Mouse (Mus musculus): ENCODE results near the gene Calcr. TPM values are rescaled to one million over a fixed set of nuclear protein-coding genes. Genes with fewer than 3 reads are reported as not detected.
"Not testable (repeated sequence)": the region's sequence is repeated elsewhere in the genome, so short reads cannot be mapped to it uniquely, and the experiment has no call there.

Calcr gene
- 0.13 and 0.30 TPM in 2 replicates for polyA plus RNA-seq (2015; fragmentation: Nextera tagmentation; extraction: Ambion mirVana)

GRCm38 (mm10) chr6:3764230-3764764 is at the start of gene Calcr:
Gene Calcr (minus strand): TSS chr6:3764714.
- no peaks in the 10 kb centered on the region for H3K9me3 ChIP-seq
- H3K4me1 ChIP-seq = peaks cover 13% of the 10 kb centered on the region; the same call in 1 of the 2 replicates
- H3K36me3 ChIP-seq = no peaks in the 10 kb centered on the region
- no peak within 1 kb of the TSS for H3K9ac ChIP-seq
- H3K4me3 ChIP-seq = peak within 1 kb of the TSS; percentile 48
- WGBS = 3% methylated on average over 12 of the region's 12 CpGs
- H3K27ac ChIP-seq = no peak within 1 kb of the TSS
- ATAC-seq (ENCODE audit: insufficient number of reproducible peaks, low FRiP score, low TSS enrichment, low read depth) = no peak
- peak within 1 kb of the TSS; percentile 92 for H3K4me2 ChIP-seq
- peaks cover 45% of the 10 kb centered on the region for H3K27me3 ChIP-seq

- H3K4me3 ChIP-seq = no peak overlapping the region
- WGBS = 77% methylated on average over 2 of the region's 2 CpGs
- H3K4me1 ChIP-seq = peaks cover 13% of the 10 kb centered on the region; the same call in 1 of the 2 replicates
- H3K36me3 ChIP-seq = no peaks in the 10 kb centered on the region
- peaks cover 39% of the 10 kb centered on the region for H3K27me3 ChIP-seq
- H3K27ac ChIP-seq = no peak overlapping the region
- no peak overlapping the region for H3K4me2 ChIP-seq
- no peak for ATAC-seq (ENCODE audit: insufficient number of reproducible peaks, low FRiP score, low TSS enrichment, low read depth)
- no peaks in the 10 kb centered on the region for H3K9me3 ChIP-seq
- H3K9ac ChIP-seq = no peak overlapping the region
Measured at GRCm38 (mm10) chr6:3767485-3767884, 3.0 kb upstream of the Calcr start.

- Histone ChIP-seq H3K4me2 (peak overlapping the region; percentile 92), H3K9me3 (no peaks in the 10 kb centered on the region), H3K9ac (no peak overlapping the region), H3K36me3 (no peaks in the 10 kb centered on the region), H3K27ac (no peak overlapping the region), H3K27me3 (peaks cover 45% of the 10 kb centered on the region), H3K4me3 (peak overlapping the region; percentile 48), H3K4me1 (peaks cover 13% of the 10 kb centered on the region; the same call in 1 of the 2 replicates)
- peak; percentile 61; the same call in 1 of the 2 replicates for ATAC-seq (ENCODE audit: insufficient number of reproducible peaks, low FRiP score, low TSS enrichment, low read depth)
- WGBS = 1% methylated on average over 38 of the region's 39 CpGs
Measured at GRCm38 (mm10) chr6:3763171-3763967, 1.1 kb downstream of the Calcr start.

- no peaks in the 10 kb centered on the region for H3K9me3 ChIP-seq
- no peak overlapping the region for H3K9ac ChIP-seq
- no peaks in the 10 kb centered on the region for H3K36me3 ChIP-seq
- H3K4me1 ChIP-seq = no peaks in the 10 kb centered on the region
- whole genome bisulfite sequencing = 82% methylated on average over 3 of the region's 3 CpGs
- H3K27ac ChIP-seq = no peak overlapping the region
- no peaks in the 10 kb centered on the region for H3K27me3 ChIP-seq
- no peak overlapping the region for H3K4me3 ChIP-seq
- no peak for ATAC-seq (ENCODE audit: insufficient number of reproducible peaks, low FRiP score, low TSS enrichment, low read depth)
- H3K4me2 ChIP-seq = no peak overlapping the region
Measured at GRCm38 (mm10) chr6:3751576-3751975, 12.9 kb downstream of the Calcr start.

- H3K4me2 ChIP-seq = no peak overlapping the region
- H3K9me3 ChIP-seq = no peaks in the 10 kb centered on the region
- H3K9ac ChIP-seq = no peak overlapping the region
- H3K4me3 ChIP-seq = no peak overlapping the region
- H3K36me3 ChIP-seq = no peaks in the 10 kb centered on the region
- no peaks in the 10 kb centered on the region for H3K4me1 ChIP-seq
- no peak for ATAC-seq (ENCODE audit: insufficient number of reproducible peaks, low FRiP score, low TSS enrichment, low read depth)
- 78% methylated on average over 5 of the region's 5 CpGs for WGBS
- no peak overlapping the region for H3K27ac ChIP-seq
- H3K27me3 ChIP-seq = no peaks in the 10 kb centered on the region
Measured at GRCm38 (mm10) chr6:3749624-3750023, 14.9 kb downstream of the Calcr start.

GRCm38 (mm10) chr6:3745546-3745945 is 19.0 kb downstream of the Calcr start:
- no peaks in the 10 kb centered on the region for H3K9me3 ChIP-seq
- no peak overlapping the region for H3K27ac ChIP-seq
- no peak overlapping the region for H3K4me2 ChIP-seq
- H3K27me3 ChIP-seq = no peaks in the 10 kb centered on the region
- 43% methylated on average over 2 of the region's 2 CpGs for WGBS
- no peak overlapping the region for H3K9ac ChIP-seq
- H3K4me1 ChIP-seq = no peaks in the 10 kb centered on the region
- ATAC-seq (ENCODE audit: insufficient number of reproducible peaks, low FRiP score, low TSS enrichment, low read depth) = no peak
- no peak overlapping the region for H3K4me3 ChIP-seq
- no peaks in the 10 kb centered on the region for H3K36me3 ChIP-seq

- Histone ChIP-seq H3K4me3 (no peak overlapping the region), H3K36me3 (no peaks in the 10 kb centered on the region), H3K27me3 (no peaks in the 10 kb centered on the region), H3K9ac (no peak overlapping the region), H3K9me3 (no peaks in the 10 kb centered on the region), H3K27ac (no peak overlapping the region), H3K4me1 (no peaks in the 10 kb centered on the region), H3K4me2 (no peak overlapping the region)
- WGBS = 74% methylated on average over 7 of the region's 7 CpGs
- no peak for ATAC-seq (ENCODE audit: insufficient number of reproducible peaks, low FRiP score, low TSS enrichment, low read depth)
Measured at GRCm38 (mm10) chr6:3741996-3742713, 22.4 kb downstream of the Calcr start.

GRCm38 (mm10) chr6:3741296-3741695 is 23.2 kb downstream of the Calcr start:
- no peaks in the 10 kb centered on the region for H3K27me3 ChIP-seq
- WGBS = 53% methylated on average over 11 of the region's 11 CpGs
- no peak overlapping the region for H3K4me2 ChIP-seq
- no peaks in the 10 kb centered on the region for H3K9me3 ChIP-seq
- no peaks in the 10 kb centered on the region for H3K4me1 ChIP-seq
- no peaks in the 10 kb centered on the region for H3K36me3 ChIP-seq
- H3K9ac ChIP-seq = no peak overlapping the region
- H3K4me3 ChIP-seq = no peak overlapping the region
- H3K27ac ChIP-seq = no peak overlapping the region
- no peak for ATAC-seq (ENCODE audit: insufficient number of reproducible peaks, low FRiP score, low TSS enrichment, low read depth)

GRCm38 (mm10) chr6:3730246-3730867 is 34.2 kb downstream of the Calcr start:
- H3K27ac ChIP-seq = no peak overlapping the region
- H3K4me3 ChIP-seq = no peak overlapping the region
- no peak overlapping the region for H3K4me2 ChIP-seq
- ATAC-seq (ENCODE audit: insufficient number of reproducible peaks, low FRiP score, low TSS enrichment, low read depth) = no peak
- H3K4me1 ChIP-seq = no peaks in the 10 kb centered on the region
- no peaks in the 10 kb centered on the region for H3K27me3 ChIP-seq
- no peak overlapping the region for H3K9ac ChIP-seq
- no peaks in the 10 kb centered on the region for H3K9me3 ChIP-seq
- H3K36me3 ChIP-seq = no peaks in the 10 kb centered on the region
- WGBS = 65% methylated on average over 4 of the region's 4 CpGs

- Histone ChIP-seq H3K9ac (no peak overlapping the region), H3K27me3 (no peaks in the 10 kb centered on the region), H3K36me3 (no peaks in the 10 kb centered on the region), H3K27ac (no peak overlapping the region), H3K9me3 (no peaks in the 10 kb centered on the region), H3K4me1 (no peaks in the 10 kb centered on the region), H3K4me2 (no peak overlapping the region), H3K4me3 (no peak overlapping the region)
- 57% methylated on average over 7 of the region's 7 CpGs for WGBS
- ATAC-seq (ENCODE audit: insufficient number of reproducible peaks, low FRiP score, low TSS enrichment, low read depth) = no peak
Measured at GRCm38 (mm10) chr6:3688087-3688642, 76.3 kb downstream of the Calcr start.

- ATAC-seq (ENCODE audit: insufficient number of reproducible peaks, low FRiP score, low TSS enrichment, low read depth); H3K27me3 ChIP-seq; H3K9me3 ChIP-seq; H3K4me2 ChIP-seq; H3K4me1 ChIP-seq; H3K36me3 ChIP-seq; H3K4me3 ChIP-seq; H3K27ac ChIP-seq; H3K9ac ChIP-seq: not testable (repeated sequence)
- WGBS = 57% methylated on average over 2 of the region's 2 CpGs
Measured at GRCm38 (mm10) chr6:3678286-3678685, 86.2 kb downstream of the Calcr start.

All from limb, embryonic 15.5 days (tissue).